Mouse (Mus musculus): Measurements from ENCODE around the gene Gpatch2l. TPM values are rescaled to one million over a fixed set of nuclear protein-coding genes. Genes with fewer than 3 reads are reported as not detected.

Gene Gpatch2l
- 6.0 TPM for polyA plus RNA-seq (2014; fragmentation: Illumina TruSeq; extraction: RNeasy Lipid Tissue Mini Kit (QIAGEN cat#74804); ENCODE audit: insufficient read depth, low read depth, low replicate concordance)

GRCm38 (mm10) chr12:86241604-86242536 is at the start of gene Gpatch2l:
Gene Gpatch2l (plus strand): TSS chr12:86241858.

Other genes with a start within 250 kb of the Gpatch2l start
- gene Tgfb3, start 162.8 kb upstream of the Gpatch2l start, polyA plus RNA-seq (2014; fragmentation: Illumina TruSeq; extraction: RNeasy Lipid Tissue Mini Kit (QIAGEN cat#74804); ENCODE audit: insufficient read depth, low read depth, low replicate concordance): 17.5 TPM
- gene Ift43, start 159.3 kb upstream of the Gpatch2l start, polyA plus RNA-seq (2014; fragmentation: Illumina TruSeq; extraction: RNeasy Lipid Tissue Mini Kit (QIAGEN cat#74804); ENCODE audit: insufficient read depth, low read depth, low replicate concordance): 81.9 TPM
- not detected for gene Esrrb, start 119.3 kb downstream of the Gpatch2l start, polyA plus RNA-seq (2014; fragmentation: Illumina TruSeq; extraction: RNeasy Lipid Tissue Mini Kit (QIAGEN cat#74804); ENCODE audit: insufficient read depth, low read depth, low replicate concordance)